Mouse (Mus musculus): ENCODE measurements around the gene Als2. TPM values are rescaled to one million over a fixed set of nuclear protein-coding genes. Genes with fewer than 3 reads are reported as not detected.

Als2 gene
- total and polyA plus RNA-seq, 3 experiments: 13.4 to 41.0 (median 25.0) TPM

DNA sequence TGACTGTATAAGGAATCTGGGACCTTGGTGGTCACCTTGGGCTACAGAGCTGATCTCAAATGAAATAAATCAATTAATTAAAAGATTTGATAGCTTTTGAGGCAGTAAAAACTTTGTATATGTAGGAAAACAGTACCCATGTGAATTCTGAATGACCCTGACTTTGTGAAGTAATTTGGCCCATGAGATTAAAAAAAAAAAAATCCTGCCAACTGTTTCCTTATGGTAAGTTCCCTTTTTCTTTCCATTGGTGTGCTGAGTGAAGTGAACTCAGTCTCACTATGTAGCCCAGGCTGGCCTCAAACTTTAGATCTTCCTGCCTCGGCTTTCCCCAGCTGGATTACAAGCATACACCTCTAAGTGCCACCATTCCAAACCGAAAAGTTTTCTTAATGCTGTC, 54.7 kb downstream of the Als2 start:
- Histone ChIP-seq H3K4me3 (replicated peaks in 1 of 3; ENCODE audit: low read depth in 2 of 3, low read length in 2 of 3, poor library complexity in 1 of 3) (no peak overlapping the region), H3K36me3 (replicated peaks in 1 of 2; ENCODE audit: control insufficient read depth in 1 of 2, insufficient read depth in 1 of 2, low read length in 1 of 2) (peaks cover 26 to 60% of the 10 kb centered on the region in 2 experiments), H3K4me1 (ENCODE audit: control insufficient read depth in 1 of 2, insufficient read depth in 2 of 2) (peaks cover 17 to 74% of the 10 kb centered on the region in 2 experiments), H3K27ac (ENCODE audit: insufficient read depth, low read depth) (no peak overlapping the region), H3K4me2 (ENCODE audit: insufficient read depth, low read depth, poor library complexity, severe bottlenecking) (no peak overlapping the region), H3K9ac (ENCODE audit: insufficient read depth, low read depth) (no peak overlapping the region), H3K79me2 (replicated peaks; ENCODE audit: control insufficient read depth, extremely low read depth, insufficient read depth, poor library complexity, severe bottlenecking) (no peaks in the 10 kb centered on the region), H3K27me3 (replicated peaks) (no peaks in the 10 kb centered on the region), H3K9me3 (replicated peaks; ENCODE audit: low read length) (no peaks in the 10 kb centered on the region)
- dilution Hi-C loops (cut with MboI; ENCODE audit: extremely low pct_ligation_motif_present, extremely low pct_unique_long_range_greater_than_20kb, low sequenced_read_pairs) (no loop called here), in situ Hi-C loops (cut with MboI; ENCODE audit: low pct_ligation_motif_present, low pct_unique_long_range_greater_than_20kb, low sequenced_read_pairs) (no loop called here)
- TF ChIP-seq MAZ (IDR thresholded peaks at IDR 0.05; ENCODE audit: low read depth, low read length) (no peak), BHLHE40 (IDR thresholded peaks at IDR 0.05; ENCODE audit: low read depth, low read length) (no peak), USF1 (IDR thresholded peaks at IDR 0.05; ENCODE audit: low read depth, low read length) (no peak), ZNF384 (IDR thresholded peaks at IDR 0.05; ENCODE audit: low read depth, low read length) (no peak), E2F4 (IDR thresholded peaks at IDR 0.05; ENCODE audit: insufficient replicate concordance, low read depth, low read length) (no peak), HCFC1 (IDR thresholded peaks at IDR 0.05; ENCODE audit: low read depth, low read length) (no peak), USF2 (conservative IDR thresholded peaks at IDR 0.05; ENCODE audit: low read depth, low read length) (no peak), NELFE (IDR thresholded peaks at IDR 0.05; ENCODE audit: low read depth, low read length) (no peak), KAT2A (IDR thresholded peaks at IDR 0.05; ENCODE audit: insufficient replicate concordance, low read length) (no peak), CTCF (conservative IDR thresholded peaks at IDR 0.05 in 1 of 2, IDR thresholded peaks at IDR 0.05 in 1 of 2; ENCODE audit: low read depth in 2 of 2, low read length in 2 of 2) (no peak), NRF1 (IDR thresholded peaks at IDR 0.05; ENCODE audit: low read depth, low read length) (no peak), GABPA (IDR thresholded peaks at IDR 0.05; ENCODE audit: insufficient replicate concordance, low read depth, low read length) (no peak), CHD1 (IDR thresholded peaks at IDR 0.05; ENCODE audit: low read depth, low read length) (no peak), TCF12 (IDR thresholded peaks at IDR 0.05; ENCODE audit: low read depth, low read length) (no peak)
- no peak for DNase-seq (ENCODE audit: extremely low read depth)

DNA sequence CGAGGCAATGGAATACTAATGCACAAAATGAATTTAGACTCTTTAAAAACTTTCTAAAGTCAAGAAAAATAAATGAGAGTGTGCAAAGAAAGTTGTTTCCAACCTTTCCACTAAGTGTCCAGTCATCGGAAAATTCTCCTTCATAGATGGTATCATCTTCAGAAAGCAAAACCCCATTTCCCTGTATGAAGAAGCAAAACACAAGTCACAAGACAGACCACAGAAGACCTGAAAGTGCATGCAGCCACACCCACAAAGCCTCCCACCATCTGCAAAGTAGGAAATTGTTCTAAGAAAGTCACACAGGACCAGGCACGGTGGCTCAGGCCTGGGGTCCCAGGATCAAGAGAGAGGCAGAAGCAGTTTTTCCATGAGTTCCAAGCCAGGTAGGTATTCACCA, 57.0 kb downstream of the Als2 start:
- Histone ChIP-seq H3K4me2 (ENCODE audit: insufficient read depth, low read depth, poor library complexity, severe bottlenecking) (peak overlapping the region; percentile 57), H3K4me1 (ENCODE audit: control insufficient read depth in 1 of 2, insufficient read depth in 2 of 2) (peaks cover 14 to 60% of the 10 kb centered on the region in 2 experiments), H3K79me2 (replicated peaks; ENCODE audit: control insufficient read depth, extremely low read depth, insufficient read depth, poor library complexity, severe bottlenecking) (no peaks in the 10 kb centered on the region), H3K27me3 (replicated peaks) (no peaks in the 10 kb centered on the region), H3K36me3 (replicated peaks in 1 of 2; ENCODE audit: control insufficient read depth in 1 of 2, insufficient read depth in 1 of 2, low read length in 1 of 2) (peaks cover 38 to 78% of the 10 kb centered on the region in 2 experiments), H3K9ac (ENCODE audit: insufficient read depth, low read depth) (peak overlapping the region; percentile 15; the same call in 1 of the 2 replicates), H3K9me3 (replicated peaks; ENCODE audit: low read length) (no peaks in the 10 kb centered on the region), H3K27ac (ENCODE audit: insufficient read depth, low read depth) (peak overlapping the region; percentile 40; the same call in 1 of the 2 replicates), H3K4me3 (replicated peaks in 1 of 3; ENCODE audit: low read depth in 2 of 3, low read length in 2 of 3, poor library complexity in 1 of 3) (no peak overlapping the region)
- dilution Hi-C loops (cut with MboI; ENCODE audit: extremely low pct_ligation_motif_present, extremely low pct_unique_long_range_greater_than_20kb, low sequenced_read_pairs) (no loop called here), in situ Hi-C loops (cut with MboI; ENCODE audit: low pct_ligation_motif_present, low pct_unique_long_range_greater_than_20kb, low sequenced_read_pairs) (no loop called here)
- peak; percentile 77 for DNase-seq (ENCODE audit: extremely low read depth)
- TF ChIP-seq MYC (IDR thresholded peaks at IDR 0.05; ENCODE audit: low read depth, low read length): peak; percentile 81
- TF ChIP-seq CTCF (conservative IDR thresholded peaks at IDR 0.05 in 1 of 2, IDR thresholded peaks at IDR 0.05 in 1 of 2; ENCODE audit: low read depth in 2 of 2, low read length in 2 of 2): no peak
- peak; percentile 93 for TF ChIP-seq MAFK (IDR thresholded peaks at IDR 0.05; ENCODE audit: insufficient replicate concordance, low read length)
- TF ChIP-seq ZMIZ1 (IDR thresholded peaks at IDR 0.05; ENCODE audit: low read depth, low read length): no peak
- peak; percentile 82 for TF ChIP-seq SIN3A (IDR thresholded peaks at IDR 0.05; ENCODE audit: low read length)
- TF ChIP-seq POLR2A (IDR thresholded peaks at IDR 0.05; ENCODE audit: low read depth, low read length): no peak
- TF ChIP-seq MXI1 (IDR thresholded peaks at IDR 0.05; ENCODE audit: low read depth, low read length): peak; percentile 66; the same call in 1 of the 2 replicates
- no peak for TF ChIP-seq KAT2A (IDR thresholded peaks at IDR 0.05; ENCODE audit: insufficient replicate concordance, low read length)
- no peak for TF ChIP-seq SMC3 (IDR thresholded peaks at IDR 0.05; ENCODE audit: low read depth, low read length)
- TF ChIP-seq EP300 (IDR thresholded peaks at IDR 0.05; ENCODE audit: low read length): peak; percentile 97
- TF ChIP-seq IRF4 (IDR thresholded peaks at IDR 0.05; ENCODE audit: low read depth, low read length): peak; percentile 92
- no peak for TF ChIP-seq ZC3H11A (IDR thresholded peaks at IDR 0.05; ENCODE audit: low read depth, low read length)
- peak; percentile 41; the same call in 1 of the 2 replicates for TF ChIP-seq HCFC1 (IDR thresholded peaks at IDR 0.05; ENCODE audit: low read depth, low read length)
- no peak for TF ChIP-seq E2F4 (IDR thresholded peaks at IDR 0.05; ENCODE audit: insufficient replicate concordance, low read depth, low read length)
- peak; percentile 82; the same call in 1 of the 2 replicates for TF ChIP-seq CHD1 (IDR thresholded peaks at IDR 0.05; ENCODE audit: low read depth, low read length)
- TF ChIP-seq CHD2 (IDR thresholded peaks at IDR 0.05; ENCODE audit: low read length): peak; percentile 52; the same call in 1 of the 2 replicates
- TF ChIP-seq JUND (conservative IDR thresholded peaks at IDR 0.05; ENCODE audit: low read depth, low read length): peak; percentile 78
- peak; percentile 61; the same call in 1 of the 2 replicates for TF ChIP-seq MAX (IDR thresholded peaks at IDR 0.05; ENCODE audit: low read length)
- TF ChIP-seq ELF1 (IDR thresholded peaks at IDR 0.05; ENCODE audit: low read depth, low read length): peak; percentile 48
- TF ChIP-seq POLR2AphosphoS2 (IDR thresholded peaks at IDR 0.05; ENCODE audit: low read depth, low read length): no peak
- TF ChIP-seq TBP (conservative IDR thresholded peaks at IDR 0.05; ENCODE audit: low read depth, low read length): no peak
- TF ChIP-seq USF2 (conservative IDR thresholded peaks at IDR 0.05; ENCODE audit: low read depth, low read length): no peak
- 0 out of 2 replicates have a peak, but pooled peaks have one; percentile 33 for TF ChIP-seq MAZ (IDR thresholded peaks at IDR 0.05; ENCODE audit: low read depth, low read length)
- TF ChIP-seq RCOR1 (conservative IDR thresholded peaks at IDR 0.05; ENCODE audit: low read depth, low read length): peak; percentile 90
- TF ChIP-seq PAX5 (IDR thresholded peaks at IDR 0.05; ENCODE audit: low read length): no peak
- no peak for TF ChIP-seq UBTF (IDR thresholded peaks at IDR 0.05; ENCODE audit: low read depth, low read length)
